Mouse (Mus musculus) G1E (cell line): ENCODE results near the gene Agpat1. TPM values are rescaled to one million over a fixed set of nuclear protein-coding genes. Genes with fewer than 3 reads are reported as not detected.

ENCODE experiments used
- ATAC-seq: 2 replicates; pipeline ENCODE4 v1.8.0; 2016; ENCODE audit warnings: mild to moderate bottlenecking; ENCODE audit not compliant: insufficient number of reproducible peaks, poor library complexity, low FRiP score, severe bottlenecking; ENCODE audit errors: extremely low read depth
- DNase-seq: peaks from one replicate; pipeline ENCODE4 v3.0.0; 2012; ENCODE audit warnings: low spot score
- H3K27me3 ChIP-seq: 2 replicates; pipeline ENCODE4 v1.6.1; 2012; ENCODE audit warnings: mild to moderate bottlenecking, low read length, inconsistent platforms; ENCODE audit not compliant: insufficient read depth
- H3K36me3 ChIP-seq: replicated peaks from 2 replicates; pipeline ENCODE3; 2012; ENCODE audit warnings: mild to moderate bottlenecking, inconsistent platforms
- H3K4me1 ChIP-seq: 2 replicates; pipeline ENCODE4 v1.6.1; 2012; ENCODE audit warnings: low read depth, low read length, inconsistent platforms, mixed read lengths; ENCODE audit not compliant: insufficient read depth
- H3K4me3 ChIP-seq: 2 replicates; pipeline ENCODE4 v1.5.1; 2012; ENCODE audit warnings: low read depth, mild to moderate bottlenecking, inconsistent platforms, low read length, moderate library complexity, mixed read lengths
- H3K9me3 ChIP-seq: replicated peaks from 2 replicates; pipeline ENCODE4 v1.6.1; 2012; ENCODE audit warnings: inconsistent platforms
- CTCF ChIP-seq: IDR thresholded peaks from 2 replicates; pipeline ENCODE4 v1.5.1; 2012; ENCODE audit warnings: low read depth, low read length, inconsistent platforms, mixed read lengths
- GATA1 ChIP-seq: IDR thresholded peaks from 2 replicates; pipeline ENCODE4 v1.6.1; 2012; ENCODE audit warnings: borderline replicate concordance, low read length, inconsistent platforms, mixed read lengths
- GATA2 ChIP-seq: IDR thresholded peaks from 2 replicates; pipeline ENCODE4 v1.6.1; 2012; ENCODE audit warnings: low read depth, low read length, inconsistent platforms, borderline replicate concordance
- POLR2AphosphoS5 ChIP-seq: IDR thresholded peaks from 2 replicates; pipeline ENCODE4 v1.6.1; 2012; ENCODE audit warnings: low read depth, low read length, inconsistent platforms; ENCODE audit not compliant: insufficient replicate concordance
- TAL1 ChIP-seq: conservative IDR thresholded peaks from 2 replicates; pipeline ENCODE4 v1.6.1; 2012; ENCODE audit warnings: low read depth, low read length, inconsistent platforms, mixed read lengths
- polyA plus RNA-seq: library from polyadenylated mRNA; stranded (reverse); fragments of >175 nt; gene quantifications from 2 replicates; pipeline ENCODE4 v1.2.3, GENCODE M21; 2012
- total RNA-seq, 2 experiments: library from RNA; stranded (forward) in 1 of 2; stranded (reverse) in 1 of 2; fragments of 200-1000 nt in 1 of 2; fragments of >200 nt in 1 of 2; fragmentation: Nextera tagmentation in 1 of 2; gene quantifications; 2 replicates each; pipeline ENCODE4 v1.2.3; 2014 to 2017

Agpat1 gene
- total and polyA plus RNA-seq, 3 experiments = 24.7 to 165 (median 96.4) TPM

GRCm38 (mm10) chr17:34611050-34611449 lies 7.0 kb downstream of the Agpat1 start:
- DNase-seq (no peak), ATAC-seq (no peak)
- Histone ChIP-seq H3K4me3 (peak overlapping the region; percentile 6; the same call in 1 of the 2 replicates), H3K36me3 (peaks cover 91% of the 10 kb centered on the region), H3K9me3 (no peaks in the 10 kb centered on the region), H3K4me1 (peaks cover 99% of the 10 kb centered on the region), H3K27me3 (no peaks in the 10 kb centered on the region)
- TF ChIP-seq POLR2AphosphoS5 (no peak), TAL1 (no peak), GATA2 (no peak), GATA1 (no peak), CTCF (no peak)

GRCm38 (mm10) chr17:34613054-34613645 lies 9.1 kb downstream of the Agpat1 start:
- Histone ChIP-seq H3K4me3 (peak overlapping the region; percentile 62; the same call in 1 of the 2 replicates), H3K4me1 (peaks cover 83% of the 10 kb centered on the region), H3K9me3 (no peaks in the 10 kb centered on the region), H3K27me3 (no peaks in the 10 kb centered on the region), H3K36me3 (peaks cover 92% of the 10 kb centered on the region)
- ATAC-seq (peak; percentile 19; the same call in 1 of the 2 replicates), DNase-seq (peak; percentile 48)
- no peak for TF ChIP-seq GATA2
- TF ChIP-seq TAL1 = peak; percentile 94
- TF ChIP-seq GATA1 = no peak
- TF ChIP-seq CTCF = no peak

GRCm38 (mm10) chr17:34613830-34614229 lies 9.8 kb downstream of the Agpat1 start:
- no peaks in the 10 kb centered on the region for H3K9me3 ChIP-seq
- H3K4me3 ChIP-seq = peak overlapping the region; percentile 61; the same call in 1 of the 2 replicates
- no peak for ATAC-seq
- H3K4me1 ChIP-seq = peaks cover 78% of the 10 kb centered on the region
- H3K27me3 ChIP-seq = no peaks in the 10 kb centered on the region
- DNase-seq = no peak
- H3K36me3 ChIP-seq = peaks cover 85% of the 10 kb centered on the region
- no peak for TF ChIP-seq GATA2
- no peak for TF ChIP-seq POLR2AphosphoS5
- no peak for TF ChIP-seq TAL1

GRCm38 (mm10) chr17:34615871-34616270 lies 11.8 kb downstream of the Agpat1 start, which contains the start of gene Egfl8:
TSS of gene Egfl8 (minus strand) at chr17:34615971.
- TF ChIP-seq TAL1 (no peak), GATA1 (no peak), POLR2AphosphoS5 (no peak), GATA2 (no peak), CTCF (no peak)
- H3K27me3 ChIP-seq = peaks cover 3% of the 10 kb centered on the region; the same call in 1 of the 2 replicates
- no peak within 1 kb of the TSS for H3K4me3 ChIP-seq
- peaks cover 71% of the 10 kb centered on the region for H3K36me3 ChIP-seq
- H3K9me3 ChIP-seq = no peaks in the 10 kb centered on the region
- H3K4me1 ChIP-seq = peaks cover 62% of the 10 kb centered on the region
- DNase-seq (no peak), ATAC-seq (no peak)

- DNase-seq = no peak
- H3K36me3 ChIP-seq = peaks cover 58% of the 10 kb centered on the region
- H3K27me3 ChIP-seq = peaks cover 5% of the 10 kb centered on the region; the same call in 1 of the 2 replicates
- no peak for ATAC-seq
- no peak overlapping the region for H3K4me3 ChIP-seq
- no peaks in the 10 kb centered on the region for H3K9me3 ChIP-seq
- TF ChIP-seq CTCF (peak; percentile 95), GATA2 (no peak)
- H3K4me1 ChIP-seq = peaks cover 38% of the 10 kb centered on the region
Observed at GRCm38 (mm10) chr17:34618999-34619398, 14.9 kb downstream of the Agpat1 start.

- H3K4me3 ChIP-seq = no peak overlapping the region
- TF ChIP-seq CTCF = no peak
- no peak for TF ChIP-seq GATA2
- no peak for TF ChIP-seq POLR2AphosphoS5
- TF ChIP-seq TAL1 = no peak
- TF ChIP-seq GATA1 = no peak
- H3K36me3 ChIP-seq = peaks cover 43% of the 10 kb centered on the region
- DNase-seq = no peak
- peaks cover 21% of the 10 kb centered on the region for H3K4me1 ChIP-seq
- H3K27me3 ChIP-seq = peaks cover 9% of the 10 kb centered on the region
- H3K9me3 ChIP-seq = no peaks in the 10 kb centered on the region
- ATAC-seq = no peak
Observed at GRCm38 (mm10) chr17:34621006-34621405, 16.9 kb downstream of the Agpat1 start.

GRCm38 (mm10) chr17:34623161-34623560 lies 19.1 kb downstream of the Agpat1 start:
- peaks cover 27% of the 10 kb centered on the region for H3K36me3 ChIP-seq
- peaks cover 34% of the 10 kb centered on the region for H3K4me1 ChIP-seq
- no peak for ATAC-seq
- H3K9me3 ChIP-seq = no peaks in the 10 kb centered on the region
- no peak overlapping the region for H3K4me3 ChIP-seq
- DNase-seq = no peak
- no peak for TF ChIP-seq TAL1
- peaks cover 29% of the 10 kb centered on the region for H3K27me3 ChIP-seq
